Mouse (Mus musculus) neural tube, embryonic 15.5 days (tissue): ENCODE results near the gene Zfp759. TPM values are rescaled to one million over a fixed set of nuclear protein-coding genes. Genes with fewer than 3 reads are reported as not detected.
A peak's percentile ranks its signal among the peaks of the same experiment; 100 is the strongest.
"Not testable (repeated sequence)": the region's sequence is repeated elsewhere in the genome, so short reads cannot be mapped to it uniquely, and the experiment has no call there.

Source experiments
- ATAC-seq: fragments of 200-750 bp; cut with Nextera tagmentation; 2 replicates; pipeline ENCODE4 v1.8.0; 2017; ENCODE audit warnings: mild to moderate bottlenecking, moderate TSS enrichment, moderate library complexity; ENCODE audit not compliant: low FRiP score
- H3K27ac ChIP-seq: fragments of 300-500 bp; sonication (generic); replicated peaks from 2 replicates; pipeline ENCODE4 v1.5.1; 2015; ENCODE audit warnings: mild to moderate bottlenecking, inconsistent platforms
- H3K27me3 ChIP-seq: fragments of 300-500 bp; sonication (generic); replicated peaks from 2 replicates; pipeline ENCODE4 v1.6.1; 2015; ENCODE audit warnings: inconsistent platforms
- H3K36me3 ChIP-seq: fragments of 300-500 bp; sonication (generic); 2 replicates; pipeline ENCODE4 v1.6.1; 2015; ENCODE audit warnings: inconsistent platforms
- H3K4me1 ChIP-seq: fragments of 300-500 bp; sonication (generic); 2 replicates; pipeline ENCODE4 v1.6.1; 2015; ENCODE audit warnings: inconsistent platforms
- H3K4me2 ChIP-seq: fragments of 300-500 bp; sonication (generic); 2 replicates; pipeline ENCODE4 v1.6.1; 2015; ENCODE audit warnings: inconsistent platforms, mild to moderate bottlenecking, moderate library complexity
- H3K4me3 ChIP-seq: fragments of 300-500 bp; sonication (generic); replicated peaks from 2 replicates; pipeline ENCODE4 v1.5.1; 2015; ENCODE audit warnings: mild to moderate bottlenecking, inconsistent platforms
- H3K9ac ChIP-seq: fragments of 300-500 bp; sonication (generic); replicated peaks from 2 replicates; pipeline ENCODE4 v1.6.1; 2015; ENCODE audit warnings: mild to moderate bottlenecking, inconsistent platforms
- H3K9me3 ChIP-seq: fragments of 300-500 bp; sonication (generic); replicated peaks from 2 replicates; pipeline ENCODE4 v1.6.1; 2016; ENCODE audit warnings: inconsistent platforms
- WGBS: fragments of 180-500 bp; shearing (Covaris S2); methylation state at CpG from one replicate; pipeline ENCODE4 v1.1.7; 2015; ENCODE audit warnings: mixed read lengths; 5-methylcytosine and 5-hydroxymethylcytosine counted together
- polyA plus RNA-seq: library from polyadenylated mRNA; unstranded; fragments of >200 nt; fragmentation: Nextera tagmentation; extraction: Ambion mirVana; gene quantifications from 2 replicates; pipeline ENCODE4 v1.2.1, GENCODE M21; 2015

Gene Zfp759
- polyA plus RNA-seq, 1 experiment from 2014 or later, result 4.5 TPM

GRCm38 (mm10) chr13:67116163-67116562 lies 5.3 kb upstream of the Zfp759 start, which contains the start of gene Rslcan18:
Gene Rslcan18, minus strand, starts transcription at chr13:67116263.
- not testable (repeated sequence) for H3K4me1 ChIP-seq, H3K36me3 ChIP-seq, ATAC-seq, H3K27ac ChIP-seq, H3K4me3 ChIP-seq, H3K27me3 ChIP-seq, H3K4me2 ChIP-seq, H3K9me3 ChIP-seq, H3K9ac ChIP-seq
- WGBS, result 91% methylated on average over 8 of the region's 8 CpGs

GRCm38 (mm10) chr13:67124460-67124859 lies 3.0 kb downstream of the Zfp759 start:
- WGBS, result 94% methylated on average over 1 of the region's 1 CpGs
- no peak for ATAC-seq
- Histone ChIP-seq H3K4me2 (no peak overlapping the region), H3K9ac (no peak overlapping the region), H3K27me3 (no peaks in the 10 kb centered on the region), H3K27ac (no peak overlapping the region), H3K36me3 (no peaks in the 10 kb centered on the region), H3K4me1 (peaks cover 9% of the 10 kb centered on the region; the same call in 1 of the 2 replicates), H3K9me3 (no peaks in the 10 kb centered on the region), H3K4me3 (no peak overlapping the region)

- not testable (repeated sequence) for H3K4me1 ChIP-seq, H3K9me3 ChIP-seq, H3K36me3 ChIP-seq, H3K27me3 ChIP-seq
- WGBS, result 78% methylated on average over 10 of the region's 10 CpGs
- Histone ChIP-seq H3K9ac (peak overlapping the region; percentile 72; the same call in 1 of the 2 replicates), H3K27ac (peak overlapping the region; percentile 82), H3K4me2 (peak overlapping the region; percentile 81), H3K4me3 (peak overlapping the region; percentile 72)
- ATAC-seq, result peak; percentile 49; the same call in 1 of the 2 replicates
Observed at GRCm38 (mm10) chr13:67127507-67127906, 6.0 kb downstream of the Zfp759 start.

- peak overlapping the region; percentile 82 for H3K27ac ChIP-seq
- under 1% methylated on average over 18 of the region's 18 CpGs for WGBS
- no peaks in the 10 kb centered on the region for H3K27me3 ChIP-seq
- H3K4me2 ChIP-seq, result peak overlapping the region; percentile 81
- peaks cover 9% of the 10 kb centered on the region; the same call in 1 of the 2 replicates for H3K4me1 ChIP-seq
- H3K4me3 ChIP-seq, result peak overlapping the region; percentile 72
- H3K36me3 ChIP-seq, result no peaks in the 10 kb centered on the region
- H3K9me3 ChIP-seq, result no peaks in the 10 kb centered on the region
- H3K9ac ChIP-seq, result peak overlapping the region; percentile 72
- peak; percentile 98 for ATAC-seq
Observed at GRCm38 (mm10) chr13:67128038-67128721, 6.7 kb downstream of the Zfp759 start.

- not testable (repeated sequence) for H3K36me3 ChIP-seq, H3K27ac ChIP-seq, H3K4me2 ChIP-seq, H3K27me3 ChIP-seq, ATAC-seq, H3K4me1 ChIP-seq, H3K9me3 ChIP-seq, H3K4me3 ChIP-seq, H3K9ac ChIP-seq
- WGBS, result 64% methylated on average over 4 of the region's 4 CpGs
Observed at GRCm38 (mm10) chr13:67166122-67166521, 44.7 kb downstream of the Zfp759 start.

- not testable (repeated sequence) for H3K27me3 ChIP-seq, H3K9me3 ChIP-seq, H3K36me3 ChIP-seq, H3K4me1 ChIP-seq
- Histone ChIP-seq H3K9ac (peak within 1 kb of the TSS; percentile 48), H3K27ac (peak within 1 kb of the TSS; percentile 54), H3K4me2 (peak within 1 kb of the TSS; percentile 63), H3K4me3 (peak within 1 kb of the TSS; percentile 53)
- ATAC-seq, result peak; percentile 97
- WGBS, result 3% methylated on average over 17 of the region's 17 CpGs
Observed at GRCm38 (mm10) chr13:67172991-67173722, 51.7 kb downstream of the Zfp759 start, which contains the start of gene Rsl1. Gene Rsl1, plus strand, starts transcription at chr13:67173182.

GRCm38 (mm10) chr13:67173723-67174055 lies 52.2 kb downstream of the Zfp759 start:
- H3K36me3 ChIP-seq, result peaks cover 6% of the 10 kb centered on the region
- H3K4me3 ChIP-seq, result peak overlapping the region; percentile 53
- 0 out of 2 replicates have a peak overlapping the region, but pooled peaks have one; percentile 54 for H3K27ac ChIP-seq
- no peaks in the 10 kb centered on the region for H3K9me3 ChIP-seq
- peak overlapping the region; percentile 48 for H3K9ac ChIP-seq
- H3K4me1 ChIP-seq, result peaks cover 7% of the 10 kb centered on the region
- WGBS, result 30% methylated on average over 5 of the region's 5 CpGs
- H3K4me2 ChIP-seq, result peak overlapping the region; percentile 63
- no peak; the same call in 1 of the 2 replicates for ATAC-seq
- H3K27me3 ChIP-seq, result no peaks in the 10 kb centered on the region

Other genes starting within 250 kb of the Zfp759 start
- gene Gm10767, start 216.7 kb upstream of the Zfp759 start, polyA plus RNA-seq, result 2.7 and 4.0 TPM in 2 replicates
- gene Zfp712, start 60.5 kb upstream of the Zfp759 start, polyA plus RNA-seq, result 6.4 and 6.7 TPM in 2 replicates
- gene Zfp708, start 23.7 kb upstream of the Zfp759 start, polyA plus RNA-seq, result 7.5 and 8.3 TPM in 2 replicates
- gene Gm28557, start 13.1 kb upstream of the Zfp759 start, polyA plus RNA-seq, result 0.99 and 1.5 TPM in 2 replicates
- 0.17 and 0.19 TPM in 2 replicates for gene Rslcan18, start 5.4 kb upstream of the Zfp759 start, polyA plus RNA-seq
- 6.2 and 7.0 TPM in 2 replicates for gene Rsl1, start 51.5 kb downstream of the Zfp759 start, polyA plus RNA-seq
- gene Zfp455, start 72.8 kb downstream of the Zfp759 start, polyA plus RNA-seq, result 1.8 and 2.6 TPM in 2 replicates
- 4.8 and 4.9 TPM in 2 replicates for gene Zfp458, start 156.8 kb downstream of the Zfp759 start, polyA plus RNA-seq
- 1.7 and 2.0 TPM in 2 replicates for gene Zfp457, start 184.8 kb downstream of the Zfp759 start, polyA plus RNA-seq
- gene Zfp595, start 210.9 kb downstream of the Zfp759 start, polyA plus RNA-seq, result 1.7 and 2.0 TPM in 2 replicates
- not detected in 2 replicates for gene Gm28044, start 238.9 kb downstream of the Zfp759 start, polyA plus RNA-seq
- gene Zfp953, start 238.9 kb downstream of the Zfp759 start, polyA plus RNA-seq, result 0.56 and 0.77 TPM in 2 replicates